Mouse (Mus musculus) intestine, postnatal 0 days (tissue): ENCODE measurements at regions not wholly inside any gene's neighbourhood (a gene's known extent, or its start where the extent isn't known, plus 50 kb on each side); places are given as distances from the start of the nearest gene placed in this dataset.
"Not testable (repeated sequence)": the region's sequence is repeated elsewhere in the genome, so short reads cannot be mapped to it uniquely, and the experiment has no call there.

Experiments
- ATAC-seq: fragments of 200-750 bp; cut with Nextera tagmentation; 2 replicates; pipeline ENCODE4 v1.8.0; 2017; ENCODE audit warnings: mild to moderate bottlenecking, moderate TSS enrichment, moderate library complexity
- H3K27ac ChIP-seq: fragments of 300-500 bp; sonication (generic); 2 replicates; pipeline ENCODE4 v1.5.1; 2014; ENCODE audit warnings: mild to moderate bottlenecking, low read depth, low read length, moderate library complexity
- H3K27me3 ChIP-seq: fragments of 300-500 bp; sonication (generic); replicated peaks from 2 replicates; pipeline ENCODE4 v1.6.1; 2014; ENCODE audit warnings: low read length, mixed read lengths; ENCODE audit not compliant: control insufficient read depth, insufficient read depth
- H3K36me3 ChIP-seq: fragments of 300-500 bp; sonication (generic); 2 replicates; pipeline ENCODE4 v1.6.1; 2014; ENCODE audit warnings: mild to moderate bottlenecking, moderate library complexity; ENCODE audit not compliant: control insufficient read depth, insufficient read depth
- H3K4me1 ChIP-seq: fragments of 300-500 bp; sonication (generic); replicated peaks from 2 replicates; pipeline ENCODE4 v1.6.1; 2014; ENCODE audit warnings: antibody characterized with exemption, low read length, mixed read lengths; ENCODE audit not compliant: control insufficient read depth, insufficient read depth
- H3K4me2 ChIP-seq: fragments of 300-500 bp; sonication (generic); replicated peaks from 2 replicates; pipeline ENCODE4 v1.6.1; 2014; ENCODE audit warnings: low read depth, mild to moderate bottlenecking, moderate library complexity
- H3K4me3 ChIP-seq: fragments of 300-500 bp; sonication (generic); 2 replicates; pipeline ENCODE4 v1.5.1; 2014; ENCODE audit warnings: low read depth, low read length
- H3K9ac ChIP-seq: fragments of 300-500 bp; sonication (generic); 2 replicates; pipeline ENCODE4 v1.6.1; 2014; ENCODE audit warnings: mild to moderate bottlenecking, low read depth, low read length
- H3K9me3 ChIP-seq: fragments of 300-500 bp; sonication (generic); 2 replicates; pipeline ENCODE4 v1.6.1; 2016; ENCODE audit warnings: mixed run types; ENCODE audit not compliant: control insufficient read depth
- CTCF ChIP-seq: sonication (generic); IDR thresholded peaks from 2 replicates; pipeline ENCODE4 v1.5.1; 2016; ENCODE audit warnings: low read depth, mild to moderate bottlenecking, control low read depth, antibody characterized with exemption, moderate library complexity
- WGBS: fragments of 180-500 bp; shearing (Covaris S2); extraction: QIAGEN DNeasy Blood & Tissue Kit; methylation state at CpG from one replicate; pipeline ENCODE4 v1.1.7; 2014; 5-methylcytosine and 5-hydroxymethylcytosine counted together

GRCm38 (mm10) chr10:20838685-20839425, 113.5 kb upstream of the Ahi1 start:
- Histone ChIP-seq H3K27me3 (no peaks in the 10 kb centered on the region), H3K36me3 (no peaks in the 10 kb centered on the region), H3K9ac (no peak overlapping the region), H3K4me1 (no peaks in the 10 kb centered on the region), H3K9me3 (no peaks in the 10 kb centered on the region), H3K27ac (no peak overlapping the region), H3K4me2 (no peak overlapping the region), H3K4me3 (no peak overlapping the region)
- WGBS: 60% methylated on average over 8 of the region's 8 CpGs
- ATAC-seq: no peak
- TF ChIP-seq CTCF: no peak

- 83% methylated on average over 4 of the region's 4 CpGs for WGBS
- not testable (repeated sequence) for H3K4me1 ChIP-seq, ATAC-seq, H3K4me3 ChIP-seq, H3K9me3 ChIP-seq, H3K9ac ChIP-seq, H3K27ac ChIP-seq, H3K36me3 ChIP-seq, H3K4me2 ChIP-seq, H3K27me3 ChIP-seq
These were observed 111.9 kb upstream of the Pde7b start for GRCm38 (mm10) chr10:20836816-20837215.

- Histone ChIP-seq H3K9me3 (no peaks in the 10 kb centered on the region), H3K27ac (no peak overlapping the region), H3K9ac (no peak overlapping the region), H3K27me3 (no peaks in the 10 kb centered on the region), H3K4me1 (no peaks in the 10 kb centered on the region), H3K36me3 (no peaks in the 10 kb centered on the region), H3K4me2 (no peak overlapping the region), H3K4me3 (no peak overlapping the region)
- TF ChIP-seq CTCF: no peak
- no peak for ATAC-seq
- 78% methylated on average over 11 of the region's 11 CpGs for WGBS
These were observed 110.1 kb upstream of the Pde7b start for GRCm38 (mm10) chr10:20834806-20835575.

GRCm38 (mm10) chr10:20828304-20828703, 103.4 kb upstream of the Pde7b start:
- no peak for TF ChIP-seq CTCF
- no peak for ATAC-seq
- no peaks in the 10 kb centered on the region for H3K4me1 ChIP-seq
- no peak overlapping the region for H3K27ac ChIP-seq
- H3K9me3 ChIP-seq: no peaks in the 10 kb centered on the region
- H3K4me3 ChIP-seq: no peak overlapping the region
- no peak overlapping the region for H3K4me2 ChIP-seq
- no peaks in the 10 kb centered on the region for H3K36me3 ChIP-seq
- 16% methylated on average over 1 of the region's 1 CpGs for WGBS
- no peaks in the 10 kb centered on the region for H3K27me3 ChIP-seq
- H3K9ac ChIP-seq: no peak overlapping the region

- H3K4me3 ChIP-seq: no peak overlapping the region
- TF ChIP-seq CTCF: no peak
- no peaks in the 10 kb centered on the region for H3K27me3 ChIP-seq
- no peak overlapping the region for H3K4me2 ChIP-seq
- no peak overlapping the region for H3K9ac ChIP-seq
- no peaks in the 10 kb centered on the region for H3K9me3 ChIP-seq
- no peak overlapping the region for H3K27ac ChIP-seq
- no peaks in the 10 kb centered on the region for H3K4me1 ChIP-seq
- no peak for ATAC-seq
- no peaks in the 10 kb centered on the region for H3K36me3 ChIP-seq
These were observed 102.6 kb upstream of the Pde7b start for GRCm38 (mm10) chr10:20827473-20827872.

- Histone ChIP-seq H3K27ac (no peak overlapping the region), H3K27me3 (no peaks in the 10 kb centered on the region), H3K36me3 (no peaks in the 10 kb centered on the region), H3K4me3 (no peak overlapping the region), H3K9me3 (no peaks in the 10 kb centered on the region), H3K9ac (no peak overlapping the region), H3K4me1 (no peaks in the 10 kb centered on the region), H3K4me2 (no peak overlapping the region)
- no peak for TF ChIP-seq CTCF
- no peak for ATAC-seq
- 50% methylated on average over 4 of the region's 4 CpGs for WGBS
These were observed 93.7 kb upstream of the Pde7b start for GRCm38 (mm10) chr10:20818548-20818947.
